Mouse (Mus musculus): ENCODE data around the gene Tbl1x. TPM values are rescaled to one million over a fixed set of nuclear protein-coding genes. Genes with fewer than 3 reads are reported as not detected.

Gene Tbl1x
- polyA plus RNA-seq, 1 experiment from 2014 or later = 65.0 TPM

- Histone ChIP-seq H3K9me3 (no peaks in the 10 kb centered on the region), H3K4me2 (no peak overlapping the region), H3K27ac (no peak overlapping the region), H3K4me1 (0 out of 2 replicates have a peak, but pooled peaks cover 3% of the 10 kb centered on the region), H3K36me3 (no peaks in the 10 kb centered on the region), H3K27me3 (replicated peaks) (no peaks in the 10 kb centered on the region), H3K9ac (no peak overlapping the region), H3K4me3 (replicated peaks) (no peak overlapping the region)
- 75% methylated on average over 4 of the region's 4 CpGs for WGBS
- ATAC-seq (ENCODE audit: insufficient read depth, low FRiP score, low read depth) = no peak
Observed at GRCm38 (mm10) chrX:77579964-77580363, 69.2 kb downstream of the Tbl1x start.

GRCm38 (mm10) chrX:77585974-77586373 lies 75.2 kb downstream of the Tbl1x start:
- no peak overlapping the region for H3K27ac ChIP-seq
- no peak overlapping the region for H3K9ac ChIP-seq
- no peak for ATAC-seq (ENCODE audit: insufficient read depth, low FRiP score, low read depth)
- H3K4me2 ChIP-seq = no peak overlapping the region
- no peaks in the 10 kb centered on the region for H3K9me3 ChIP-seq
- no peak overlapping the region for H3K4me3 ChIP-seq (replicated peaks)
- H3K4me1 ChIP-seq = 0 out of 2 replicates have a peak, but pooled peaks cover 3% of the 10 kb centered on the region
- 94% methylated on average over 2 of the region's 2 CpGs for WGBS
- no peaks in the 10 kb centered on the region for H3K36me3 ChIP-seq
- H3K27me3 ChIP-seq (replicated peaks) = no peaks in the 10 kb centered on the region

GRCm38 (mm10) chrX:77594670-77595224 lies 83.9 kb downstream of the Tbl1x start:
- Histone ChIP-seq H3K4me2 (no peak overlapping the region), H3K4me1 (no peaks in the 10 kb centered on the region), H3K27ac (no peak overlapping the region), H3K27me3 (replicated peaks) (no peaks in the 10 kb centered on the region), H3K4me3 (replicated peaks) (no peak overlapping the region), H3K9ac (no peak overlapping the region), H3K9me3 (no peaks in the 10 kb centered on the region), H3K36me3 (no peaks in the 10 kb centered on the region)
- no peak for ATAC-seq (ENCODE audit: insufficient read depth, low FRiP score, low read depth)
- WGBS = 74% methylated on average over 7 of the region's 7 CpGs

- Histone ChIP-seq H3K4me2 (no peak overlapping the region), H3K27ac (no peak overlapping the region)
Observed at GRCm38 (mm10) chrX:77597674-77598073, 86.9 kb downstream of the Tbl1x start.

GRCm38 (mm10) chrX:77598736-77599135 lies 87.9 kb downstream of the Tbl1x start:
- Histone ChIP-seq H3K27ac (no peak overlapping the region), H3K9me3 (no peaks in the 10 kb centered on the region), H3K4me3 (replicated peaks) (no peak overlapping the region), H3K27me3 (replicated peaks) (no peaks in the 10 kb centered on the region), H3K4me1 (no peaks in the 10 kb centered on the region), H3K36me3 (no peaks in the 10 kb centered on the region), H3K9ac (no peak overlapping the region), H3K4me2 (no peak overlapping the region)
- 65% methylated on average over 2 of the region's 2 CpGs for WGBS
- ATAC-seq (ENCODE audit: insufficient read depth, low FRiP score, low read depth) = no peak

More at GRCm38 (mm10) chrX:77597674-77598073, 86.9 kb downstream of the Tbl1x start:
- no peak for ATAC-seq (ENCODE audit: insufficient read depth, low FRiP score, low read depth)
- Histone ChIP-seq H3K4me3 (replicated peaks) (no peak overlapping the region), H3K27me3 (replicated peaks) (no peaks in the 10 kb centered on the region), H3K36me3 (no peaks in the 10 kb centered on the region), H3K9me3 (no peaks in the 10 kb centered on the region), H3K4me1 (no peaks in the 10 kb centered on the region), H3K9ac (no peak overlapping the region)

GRCm38 (mm10) chrX:77603496-77604258 lies 92.9 kb downstream of the Tbl1x start:
- Histone ChIP-seq H3K36me3 (no peaks in the 10 kb centered on the region), H3K9ac (no peak overlapping the region), H3K27ac (no peak overlapping the region), H3K4me3 (replicated peaks) (no peak overlapping the region), H3K27me3 (replicated peaks) (no peaks in the 10 kb centered on the region), H3K4me1 (no peaks in the 10 kb centered on the region), H3K4me2 (no peak overlapping the region), H3K9me3 (no peaks in the 10 kb centered on the region)
- ATAC-seq (ENCODE audit: insufficient read depth, low FRiP score, low read depth) = no peak
- 82% methylated on average over 2 of the region's 2 CpGs for WGBS

- H3K4me2 ChIP-seq = no peak overlapping the region
- no peak for ATAC-seq (ENCODE audit: insufficient read depth, low FRiP score, low read depth)
- H3K27me3 ChIP-seq (replicated peaks) = no peaks in the 10 kb centered on the region
- H3K4me1 ChIP-seq = no peaks in the 10 kb centered on the region
- no peak overlapping the region for H3K9ac ChIP-seq
- no peaks in the 10 kb centered on the region for H3K9me3 ChIP-seq
- no peak overlapping the region for H3K4me3 ChIP-seq (replicated peaks)
- WGBS = 24% methylated on average over 1 of the region's 1 CpGs
- no peak overlapping the region for H3K27ac ChIP-seq
- H3K36me3 ChIP-seq = no peaks in the 10 kb centered on the region
Observed at GRCm38 (mm10) chrX:77607488-77607887, 96.7 kb downstream of the Tbl1x start.

GRCm38 (mm10) chrX:77608947-77609703 lies 98.3 kb downstream of the Tbl1x start:
- Histone ChIP-seq H3K36me3 (no peaks in the 10 kb centered on the region), H3K27me3 (replicated peaks) (no peaks in the 10 kb centered on the region), H3K4me3 (replicated peaks) (no peak overlapping the region), H3K27ac (no peak overlapping the region), H3K9ac (no peak overlapping the region), H3K4me1 (no peaks in the 10 kb centered on the region), H3K9me3 (no peaks in the 10 kb centered on the region), H3K4me2 (no peak overlapping the region)
- WGBS = 38% methylated on average over 2 of the region's 2 CpGs
- ATAC-seq (ENCODE audit: insufficient read depth, low FRiP score, low read depth) = no peak

- WGBS = 66% methylated on average over 3 of the region's 3 CpGs
- Histone ChIP-seq H3K4me2 (no peak overlapping the region), H3K9ac (no peak overlapping the region), H3K27ac (no peak overlapping the region), H3K9me3 (no peaks in the 10 kb centered on the region), H3K36me3 (no peaks in the 10 kb centered on the region), H3K4me1 (no peaks in the 10 kb centered on the region), H3K27me3 (replicated peaks) (no peaks in the 10 kb centered on the region), H3K4me3 (replicated peaks) (no peak overlapping the region)
- no peak for ATAC-seq (ENCODE audit: insufficient read depth, low FRiP score, low read depth)
Observed at GRCm38 (mm10) chrX:77611938-77612337, 101.1 kb downstream of the Tbl1x start.

GRCm38 (mm10) chrX:77613041-77613440 lies 102.2 kb downstream of the Tbl1x start:
- Histone ChIP-seq H3K9ac (no peak overlapping the region), H3K27me3 (replicated peaks) (no peaks in the 10 kb centered on the region), H3K27ac (no peak overlapping the region), H3K4me1 (no peaks in the 10 kb centered on the region), H3K9me3 (no peaks in the 10 kb centered on the region), H3K36me3 (no peaks in the 10 kb centered on the region), H3K4me3 (replicated peaks) (no peak overlapping the region), H3K4me2 (no peak overlapping the region)
- ATAC-seq (ENCODE audit: insufficient read depth, low FRiP score, low read depth) = no peak
- 94% methylated on average over 1 of the region's 1 CpGs for WGBS

GRCm38 (mm10) chrX:77615735-77616293 lies 105.0 kb downstream of the Tbl1x start:
- H3K4me3 ChIP-seq (replicated peaks) = no peak overlapping the region
- H3K9me3 ChIP-seq = no peaks in the 10 kb centered on the region
- ATAC-seq (ENCODE audit: insufficient read depth, low FRiP score, low read depth) = no peak
- H3K27ac ChIP-seq = no peak overlapping the region
- no peak overlapping the region for H3K4me2 ChIP-seq
- no peaks in the 10 kb centered on the region for H3K4me1 ChIP-seq
- WGBS = 47% methylated on average over 4 of the region's 4 CpGs
- no peaks in the 10 kb centered on the region for H3K27me3 ChIP-seq (replicated peaks)
- H3K9ac ChIP-seq = no peak overlapping the region
- H3K36me3 ChIP-seq = no peaks in the 10 kb centered on the region
